Mouse (Mus musculus) erythroblast, embryonic 14.5 days (primary cell): ENCODE data around the gene Rnf113a2. TPM values are rescaled to one million over a fixed set of nuclear protein-coding genes. Genes with fewer than 3 reads are reported as not detected.
A peak's percentile ranks its signal among the peaks of the same experiment; 100 is the strongest.

Source experiments
- H3K27me3 ChIP-seq: 2 replicates; pipeline ENCODE4 v1.6.1; 2012; ENCODE audit warnings: inconsistent platforms; ENCODE audit not compliant: control insufficient read depth
- H3K36me3 ChIP-seq: 2 replicates; pipeline ENCODE4 v1.6.1; 2012; ENCODE audit warnings: mild to moderate bottlenecking, inconsistent platforms; ENCODE audit not compliant: control insufficient read depth
- H3K4me1 ChIP-seq: 2 replicates; pipeline ENCODE4 v1.6.1; 2012; ENCODE audit warnings: inconsistent platforms; ENCODE audit not compliant: control insufficient read depth
- H3K4me3 ChIP-seq: replicated peaks from 2 replicates; pipeline ENCODE3; 2012; ENCODE audit warnings: moderate library complexity, mild to moderate bottlenecking, inconsistent platforms
- H3K9me3 ChIP-seq: 2 replicates; pipeline ENCODE4 v1.6.1; 2012; ENCODE audit warnings: low read length, inconsistent platforms, mixed read lengths; ENCODE audit not compliant: control insufficient read depth
- GATA1 ChIP-seq: IDR thresholded peaks from 2 replicates; pipeline ENCODE4 v1.6.1; 2012; ENCODE audit warnings: low read length, inconsistent platforms, mixed read lengths
- TAL1 ChIP-seq: IDR thresholded peaks from 3 replicates; pipeline ENCODE4 v1.6.1; 2012; ENCODE audit warnings: low read length, inconsistent platforms, mixed read lengths
- polyA plus RNA-seq: library from polyadenylated mRNA; stranded (reverse); fragments of >175 nt; gene quantifications from 2 replicates; pipeline ENCODE4 v1.2.3, GENCODE M21; 2012

The Rnf113a2 gene
- polyA plus RNA-seq = 4.3 and 4.9 TPM in 2 replicates

- Histone ChIP-seq H3K4me1 (peaks cover 22% of the 10 kb centered on the region), H3K36me3 (peaks cover 5% of the 10 kb centered on the region), H3K9me3 (no peaks in the 10 kb centered on the region), H3K27me3 (no peaks in the 10 kb centered on the region), H3K4me3 (peak within 1 kb of the TSS; percentile 94)
- TF ChIP-seq TAL1 (no peak), GATA1 (no peak)
These were observed at the start of gene Rnf113a2 for GRCm38 (mm10) chr12:84416834-84417604. Gene Rnf113a2, plus strand, starts transcription at chr12:84417196.

DNA sequence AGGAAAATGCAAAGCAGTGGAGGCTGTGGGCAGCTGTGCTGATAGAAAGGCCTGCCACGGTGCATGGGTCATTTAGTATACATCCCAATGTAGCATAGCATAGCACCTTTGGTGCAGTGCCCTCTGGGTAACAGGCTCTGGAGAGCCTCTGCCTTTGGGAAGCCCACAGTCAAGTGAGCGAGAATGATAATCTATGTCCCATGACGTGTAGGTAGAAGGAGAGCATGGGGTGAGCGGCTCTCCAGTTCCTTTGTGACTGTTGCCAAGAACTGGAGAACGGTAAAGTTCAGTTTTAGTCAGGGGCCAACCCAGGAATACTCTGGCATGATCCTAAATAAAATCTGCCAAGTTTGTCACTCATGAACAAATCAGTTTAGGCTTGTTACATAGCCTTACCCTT lies 45.3 kb upstream of the Rnf113a2 start:
- H3K36me3 ChIP-seq = peaks cover 92% of the 10 kb centered on the region
- no peak for TF ChIP-seq GATA1
- TF ChIP-seq TAL1 = no peak
- H3K9me3 ChIP-seq = no peaks in the 10 kb centered on the region
- H3K4me3 ChIP-seq = no peak overlapping the region
- peaks cover 8% of the 10 kb centered on the region for H3K4me1 ChIP-seq
- H3K27me3 ChIP-seq = no peaks in the 10 kb centered on the region

DNA sequence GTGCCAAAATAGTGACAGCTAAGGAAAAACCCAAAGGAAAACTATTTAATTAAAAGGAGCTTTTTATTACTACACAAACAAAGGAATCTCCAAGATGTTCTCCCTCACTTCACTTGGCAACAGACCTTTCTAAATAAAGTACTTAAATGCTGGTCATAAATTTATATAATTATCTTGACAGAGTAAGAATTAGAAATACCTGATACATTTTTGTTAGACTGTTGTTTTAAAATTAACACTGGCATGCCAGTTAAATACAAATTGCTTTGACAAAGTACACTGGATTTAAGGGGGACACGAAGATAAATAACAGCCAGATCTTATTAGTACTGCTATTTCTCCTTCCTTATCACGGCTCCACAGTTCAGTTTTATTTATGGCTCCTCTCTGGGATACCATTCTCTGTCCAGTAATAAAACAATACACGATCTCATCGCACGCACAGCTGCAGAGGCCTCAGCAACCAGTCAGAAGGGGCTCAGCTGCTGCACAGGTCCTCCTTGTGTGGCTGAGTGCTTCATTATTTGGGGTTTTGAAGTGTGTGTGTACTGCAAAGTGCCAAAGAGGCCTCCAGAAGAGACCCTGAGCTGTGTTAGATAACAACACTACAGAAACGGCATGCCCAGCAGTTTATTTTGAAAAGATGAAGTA lies 43.0 kb upstream of the Rnf113a2 start:
- Histone ChIP-seq H3K27me3 (no peaks in the 10 kb centered on the region), H3K36me3 (peaks cover 78% of the 10 kb centered on the region), H3K4me1 (no peaks in the 10 kb centered on the region), H3K9me3 (no peaks in the 10 kb centered on the region), H3K4me3 (no peak overlapping the region)
- no peak for TF ChIP-seq GATA1
- no peak for TF ChIP-seq TAL1

- H3K4me3 ChIP-seq = no peak overlapping the region
- H3K36me3 ChIP-seq = peaks cover 32% of the 10 kb centered on the region
- no peaks in the 10 kb centered on the region for H3K9me3 ChIP-seq
These were observed 34.6 kb upstream of the Rnf113a2 start for GRCm38 (mm10) chr12:84382369-84382768.

GRCm38 (mm10) chr12:84384644-84385081 lies 32.3 kb upstream of the Rnf113a2 start:
- peaks cover 23% of the 10 kb centered on the region for H3K4me1 ChIP-seq
- TF ChIP-seq GATA1 (no peak), TAL1 (no peak)
- H3K9me3 ChIP-seq = no peaks in the 10 kb centered on the region
- H3K4me3 ChIP-seq = no peak overlapping the region
- H3K27me3 ChIP-seq = no peaks in the 10 kb centered on the region
- peaks cover 31% of the 10 kb centered on the region for H3K36me3 ChIP-seq

More at GRCm38 (mm10) chr12:84382369-84382768, 34.6 kb upstream of the Rnf113a2 start:
- Histone ChIP-seq H3K27me3 (no peaks in the 10 kb centered on the region), H3K4me1 (peaks cover 20% of the 10 kb centered on the region)
- TF ChIP-seq GATA1 (no peak), TAL1 (no peak)

GRCm38 (mm10) chr12:84385408-84385807 lies 31.6 kb upstream of the Rnf113a2 start:
- peaks cover 19% of the 10 kb centered on the region for H3K4me1 ChIP-seq
- peaks cover 31% of the 10 kb centered on the region for H3K36me3 ChIP-seq
- TF ChIP-seq TAL1 (no peak), GATA1 (no peak)

DNA sequence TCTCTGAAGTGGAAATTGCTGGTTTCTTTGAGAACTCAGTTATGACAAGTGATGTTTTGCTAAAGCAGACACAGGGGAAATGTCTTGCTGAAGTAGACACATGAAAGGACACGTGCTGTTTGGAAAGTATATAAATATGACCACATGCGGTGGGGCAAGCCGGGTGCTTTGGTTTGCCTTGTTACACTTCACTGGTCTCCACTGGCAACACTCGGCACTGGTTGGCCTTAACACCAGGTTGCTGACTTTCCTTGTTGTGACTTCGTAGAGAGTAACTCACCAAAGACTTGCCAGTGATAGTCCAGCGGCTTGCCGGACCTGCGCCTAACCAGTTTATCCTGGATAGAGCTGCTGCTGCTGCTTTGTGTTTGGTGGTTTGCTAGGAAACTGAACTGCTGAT lies 28.9 kb upstream of the Rnf113a2 start:
- TF ChIP-seq GATA1 (no peak), TAL1 (no peak)
- H3K4me1 ChIP-seq = peaks cover 18% of the 10 kb centered on the region

More at GRCm38 (mm10) chr12:84385408-84385807, 31.6 kb upstream of the Rnf113a2 start:
- no peak overlapping the region for H3K4me3 ChIP-seq
- no peaks in the 10 kb centered on the region for H3K9me3 ChIP-seq
- no peaks in the 10 kb centered on the region for H3K27me3 ChIP-seq

DNA sequence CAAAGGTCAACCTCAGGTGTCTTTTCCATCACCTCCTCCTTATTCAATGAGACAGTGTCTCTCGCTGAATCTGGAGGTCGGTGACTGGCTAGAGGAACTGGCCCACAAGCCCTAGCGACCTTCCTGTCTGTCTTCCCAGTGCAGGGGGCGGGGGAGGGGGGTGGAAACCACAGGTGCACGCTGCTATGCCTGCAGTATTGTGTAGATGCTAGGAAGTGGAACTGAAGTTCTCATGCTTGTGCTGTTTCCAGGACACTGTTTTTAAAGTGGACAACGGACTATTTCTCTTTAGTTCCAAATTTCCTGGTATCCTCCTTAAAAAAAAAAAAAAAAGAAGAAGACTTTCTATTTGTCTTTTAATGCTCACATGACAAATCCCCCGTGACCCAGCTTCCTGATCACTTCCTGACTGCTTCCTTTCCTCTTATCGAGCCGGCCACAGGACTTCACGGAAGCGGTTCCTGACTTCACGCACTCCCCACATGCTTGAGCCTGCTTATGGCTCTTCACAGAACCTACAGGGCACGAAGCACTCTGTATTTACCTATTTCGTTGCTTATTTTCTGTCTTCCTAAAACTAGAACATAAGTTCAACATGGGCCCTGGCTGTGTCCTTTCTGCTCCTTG lies 28.1 kb upstream of the Rnf113a2 start:
- no peak overlapping the region for H3K4me3 ChIP-seq
- no peaks in the 10 kb centered on the region for H3K9me3 ChIP-seq
- peaks cover 15% of the 10 kb centered on the region for H3K4me1 ChIP-seq
- no peaks in the 10 kb centered on the region for H3K27me3 ChIP-seq
- peaks cover 24% of the 10 kb centered on the region for H3K36me3 ChIP-seq
- TF ChIP-seq GATA1 = no peak
- no peak for TF ChIP-seq TAL1

More for the DNA sequence above, 28.9 kb upstream of the Rnf113a2 start:
- no peak overlapping the region for H3K4me3 ChIP-seq
- peaks cover 21% of the 10 kb centered on the region for H3K36me3 ChIP-seq
- H3K9me3 ChIP-seq = no peaks in the 10 kb centered on the region
- no peaks in the 10 kb centered on the region for H3K27me3 ChIP-seq

DNA sequence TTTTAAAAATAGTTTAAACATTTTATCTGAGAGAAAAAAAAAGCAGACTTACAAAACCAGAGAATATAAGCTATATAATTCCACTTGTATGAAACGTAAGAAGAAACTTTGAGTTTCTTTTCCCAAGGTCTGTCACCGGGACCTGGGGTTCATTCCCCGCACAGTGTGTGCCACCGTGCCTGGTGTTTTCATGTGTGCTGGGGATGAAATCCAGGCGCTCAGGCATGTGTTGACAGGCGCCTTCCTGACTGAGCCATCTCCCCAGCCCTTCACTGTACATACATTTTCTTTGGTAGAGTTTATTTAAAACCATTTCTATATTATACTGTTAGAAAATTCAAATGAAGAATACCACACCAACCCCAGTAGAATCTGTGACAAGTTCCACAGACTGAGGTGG lies 26.7 kb upstream of the Rnf113a2 start:
- Histone ChIP-seq H3K9me3 (no peaks in the 10 kb centered on the region), H3K36me3 (peaks cover 19% of the 10 kb centered on the region), H3K4me1 (peaks cover 5% of the 10 kb centered on the region), H3K4me3 (no peak overlapping the region), H3K27me3 (no peaks in the 10 kb centered on the region)
- TF ChIP-seq TAL1 (no peak), GATA1 (no peak)
